Mouse (Mus musculus) myocyte (in vitro differentiated cells): ENCODE data around the gene Ucn3. TPM values are rescaled to one million over a fixed set of nuclear protein-coding genes. Genes with fewer than 3 reads are reported as not detected.

Experiments used
- H3K27me3 ChIP-seq: one replicate; pipeline ENCODE4 v1.6.1; 2011; ENCODE audit not compliant: control insufficient read depth, insufficient read depth, insufficient read length
- H3K36me3 ChIP-seq: one replicate; pipeline ENCODE4 v1.6.1; 2011; ENCODE audit not compliant: control insufficient read depth, insufficient read depth
- H3K4me2 ChIP-seq: one replicate; pipeline ENCODE4 v1.6.1; 2011; ENCODE audit warnings: low read depth, control low read depth
- H3K4me3 ChIP-seq: one replicate; pipeline ENCODE4 v1.5.1; 2011; ENCODE audit warnings: mild to moderate bottlenecking, control low read depth, moderate library complexity
- H3K79me2 ChIP-seq: one replicate; pipeline ENCODE4 v1.6.1; 2011; ENCODE audit not compliant: control insufficient read depth, insufficient read depth
- H3ac ChIP-seq: one replicate; pipeline ENCODE4 v1.6.1; 2011; ENCODE audit not compliant: control insufficient read depth, insufficient read length
- CEBPB ChIP-seq: IDR thresholded peaks from 2 replicates; pipeline ENCODE4 v1.6.1; 2011; ENCODE audit warnings: mild to moderate bottlenecking, moderate library complexity; ENCODE audit not compliant: poor library complexity, insufficient read depth, severe bottlenecking
- E2F4 ChIP-seq: IDR thresholded peaks from one replicate; pipeline ENCODE4 v1.6.1; 2011; ENCODE audit warnings: mild to moderate bottlenecking, control low read depth, moderate library complexity; ENCODE audit not compliant: insufficient read depth
- MAX ChIP-seq: IDR thresholded peaks from one replicate; pipeline ENCODE4 v1.6.1; 2011; ENCODE audit warnings: low read depth, mild to moderate bottlenecking, control low read depth
- MYOD1 ChIP-seq, 3 experiments: IDR thresholded peaks; one replicate each; pipeline ENCODE4 v1.6.1; 2011; ENCODE audit warnings: control low read depth in 2 of 3, low read depth in 2 of 3, mild to moderate bottlenecking in 2 of 3, moderate library complexity in 1 of 3; ENCODE audit not compliant: insufficient read length in 2 of 3, control insufficient read depth in 1 of 3
- MYOG ChIP-seq, 3 experiments: IDR thresholded peaks; one replicate each; pipeline ENCODE4 v1.6.1; 2011; ENCODE audit warnings: control low read depth in 2 of 3, low read depth in 2 of 3, mild to moderate bottlenecking in 2 of 3; ENCODE audit not compliant: insufficient read length in 2 of 3, control insufficient read depth in 1 of 3, insufficient read depth in 1 of 3
- POLR2A ChIP-seq: IDR thresholded peaks from one replicate; pipeline ENCODE4 v1.6.1; 2011; ENCODE audit warnings: low read depth, mild to moderate bottlenecking, control low read depth, moderate library complexity; ENCODE audit not compliant: insufficient read length
- POLR2AphosphoS2 ChIP-seq: IDR thresholded peaks from one replicate; pipeline ENCODE4 v1.6.1; 2011; ENCODE audit warnings: low read depth, control low read depth; ENCODE audit not compliant: insufficient read length
- REST ChIP-seq: IDR thresholded peaks from one replicate; pipeline ENCODE4 v1.6.1; 2011; ENCODE audit warnings: mild to moderate bottlenecking, control low read depth, moderate library complexity; ENCODE audit not compliant: insufficient read depth, insufficient read length
- SRF ChIP-seq: IDR thresholded peaks from one replicate; pipeline ENCODE4 v1.6.1; 2011; ENCODE audit warnings: low read depth; ENCODE audit not compliant: control insufficient read depth, insufficient read length
- TCF12 ChIP-seq: IDR thresholded peaks from one replicate; pipeline ENCODE4 v1.6.1; 2011; ENCODE audit warnings: mild to moderate bottlenecking, control low read depth; ENCODE audit not compliant: poor library complexity, insufficient read depth, severe bottlenecking
- TCF3 ChIP-seq: IDR thresholded peaks from one replicate; pipeline ENCODE4 v1.6.1; 2011; ENCODE audit warnings: low read depth, control low read depth; ENCODE audit not compliant: insufficient read length
- USF1 ChIP-seq: IDR thresholded peaks from one replicate; pipeline ENCODE4 v1.6.1; 2011; ENCODE audit warnings: low read depth, mild to moderate bottlenecking, control low read depth, moderate library complexity
- polyA plus RNA-seq: library from polyadenylated mRNA; unstranded; fragments of >200 nt; fragmentation: generic; extraction: Trizol; gene quantifications from one replicate; pipeline ENCODE4 v1.2.1, GENCODE M21; 2012; ENCODE audit warnings: missing spikeins

Ucn3 gene
- polyA plus RNA-seq, 1 experiment, result not detected

DNA sequence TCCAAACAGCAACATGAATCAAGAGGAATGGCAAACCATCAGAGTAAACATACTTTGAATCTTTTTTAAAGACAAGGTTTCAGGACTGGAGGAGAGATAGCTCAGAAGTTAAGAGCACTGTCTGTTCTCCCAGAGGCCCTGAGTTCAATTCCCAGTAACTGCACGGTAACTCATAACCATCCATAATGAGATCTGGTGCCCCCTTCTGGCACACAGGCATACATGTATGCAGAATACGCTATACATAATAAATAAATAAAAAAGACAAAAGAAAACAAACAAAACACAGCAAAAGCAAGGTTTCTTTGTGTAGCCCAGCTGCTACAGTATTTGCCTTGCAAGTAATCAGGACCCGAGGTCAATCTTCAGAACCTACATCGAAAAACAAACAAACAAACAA lies 4.3 kb upstream of the Ucn3 start:
- no peaks in the 10 kb centered on the region for H3K36me3 ChIP-seq
- H3K4me3 ChIP-seq, result no peak overlapping the region
- H3K79me2 ChIP-seq, result no peaks in the 10 kb centered on the region
- no peak overlapping the region for H3K4me2 ChIP-seq
- H3ac ChIP-seq, result no peak overlapping the region
- no peak for TF ChIP-seq REST
- no peak for TF ChIP-seq MYOD1 (IDR thresholded peaks at IDR 0.05; ENCODE audit: control insufficient read depth in 1 of 3, insufficient read length in 2 of 3, low read depth in 2 of 3)
- TF ChIP-seq TCF12, result no peak
- no peak for TF ChIP-seq MAX
- no peak for TF ChIP-seq POLR2A
- no peak for TF ChIP-seq TCF3
- no peak for TF ChIP-seq USF1
- TF ChIP-seq CEBPB, result no peak
- TF ChIP-seq E2F4, result no peak
- TF ChIP-seq POLR2AphosphoS2, result no peak
- no peak for TF ChIP-seq SRF
- TF ChIP-seq MYOG (IDR thresholded peaks at IDR 0.05; ENCODE audit: control insufficient read depth in 1 of 3, insufficient read depth in 1 of 3, insufficient read length in 2 of 3, low read depth in 2 of 3), result no peak
- no peaks in the 10 kb centered on the region for H3K27me3 ChIP-seq

DNA sequence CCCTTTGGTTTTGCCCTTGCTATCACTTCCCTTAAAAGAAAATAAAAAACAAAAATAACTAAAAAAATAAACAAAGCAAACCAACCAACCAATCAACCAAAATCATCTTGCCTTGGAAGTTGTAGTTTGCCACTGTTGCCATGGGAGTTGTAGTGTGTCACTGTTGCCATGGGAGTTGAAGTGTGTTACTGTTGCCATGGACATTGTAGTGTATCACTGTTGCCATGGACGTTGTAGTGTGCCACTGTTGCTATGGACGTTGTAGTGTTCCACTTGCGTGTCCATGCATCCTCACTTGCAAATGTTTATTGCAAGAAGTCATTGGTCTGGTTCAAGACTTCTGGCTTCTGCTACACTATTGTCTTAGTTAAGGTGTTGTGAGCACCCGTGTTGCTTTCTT lies 2.1 kb upstream of the Ucn3 start:
- Histone ChIP-seq H3K36me3 (no peaks in the 10 kb centered on the region), H3K79me2 (no peaks in the 10 kb centered on the region), H3K4me2 (no peak overlapping the region), H3K27me3 (peaks cover 5% of the 10 kb centered on the region), H3ac (no peak overlapping the region), H3K4me3 (no peak overlapping the region)
- TF ChIP-seq POLR2A (no peak), SRF (no peak), TCF3 (no peak), MYOD1 (IDR thresholded peaks at IDR 0.05; ENCODE audit: control insufficient read depth in 1 of 3, insufficient read length in 2 of 3, low read depth in 2 of 3) (no peak), MAX (no peak), TCF12 (no peak), E2F4 (no peak), POLR2AphosphoS2 (no peak), USF1 (no peak), MYOG (IDR thresholded peaks at IDR 0.05; ENCODE audit: control insufficient read depth in 1 of 3, insufficient read depth in 1 of 3, insufficient read length in 2 of 3, low read depth in 2 of 3) (no peak), REST (no peak), CEBPB (no peak)

DNA sequence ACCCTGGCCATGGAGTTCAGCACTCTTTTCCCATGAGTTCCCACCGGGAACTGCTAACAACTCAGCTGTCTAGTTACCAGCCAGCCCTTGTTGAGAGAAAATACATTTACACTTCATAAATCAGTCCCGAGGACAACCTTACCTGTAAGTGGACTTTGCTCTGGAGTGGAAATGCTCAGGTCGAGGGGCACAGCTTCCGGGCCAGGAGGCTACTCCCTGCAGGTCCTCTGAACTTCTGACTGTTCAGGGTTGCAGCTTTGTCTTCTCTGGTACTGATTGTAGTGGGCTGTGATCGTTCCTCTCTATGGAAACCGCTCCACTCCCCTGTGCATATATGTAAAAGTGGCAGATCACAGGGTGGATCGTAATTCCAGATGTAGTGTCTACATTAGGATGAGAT lies 450 bp downstream of the Ucn3 start:
- TF ChIP-seq TCF12, result no peak
- no peak for TF ChIP-seq POLR2A
- no peak for TF ChIP-seq E2F4
- TF ChIP-seq USF1, result no peak
- no peak for TF ChIP-seq REST
- TF ChIP-seq MAX, result no peak
- TF ChIP-seq MYOD1 (IDR thresholded peaks at IDR 0.05; ENCODE audit: control insufficient read depth in 1 of 3, insufficient read length in 2 of 3, low read depth in 2 of 3), result no peak
- TF ChIP-seq SRF, result no peak
- no peak for TF ChIP-seq POLR2AphosphoS2
- no peak for TF ChIP-seq TCF3
- TF ChIP-seq CEBPB, result no peak
- TF ChIP-seq MYOG (IDR thresholded peaks at IDR 0.05; ENCODE audit: control insufficient read depth in 1 of 3, insufficient read depth in 1 of 3, insufficient read length in 2 of 3, low read depth in 2 of 3), result no peak
- Histone ChIP-seq H3K4me2 (no peak overlapping the region), H3K27me3 (peaks cover 15% of the 10 kb centered on the region), H3K4me3 (no peak overlapping the region), H3K36me3 (no peaks in the 10 kb centered on the region), H3K79me2 (no peaks in the 10 kb centered on the region), H3ac (no peak overlapping the region)

DNA sequence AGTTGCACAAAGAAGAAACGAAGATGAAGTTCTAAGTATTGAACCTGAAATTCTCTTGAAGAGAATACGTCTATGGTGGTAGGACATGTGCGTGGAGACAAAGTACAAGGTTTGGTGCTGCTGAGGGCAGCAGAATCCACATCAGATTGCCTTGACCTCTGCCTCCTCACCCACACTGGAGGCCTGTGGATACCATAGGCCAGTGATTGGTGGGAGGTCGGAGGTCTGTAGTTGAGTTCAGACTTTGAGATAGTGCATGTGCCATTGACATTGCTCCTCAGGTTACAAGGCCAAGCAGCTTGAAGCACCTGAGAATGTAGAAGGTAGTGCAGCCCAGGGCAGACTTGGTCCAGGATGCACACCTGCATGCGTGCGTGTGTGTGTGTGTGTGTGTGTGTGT lies 19.1 kb downstream of the Ucn3 start:
- no peak overlapping the region for H3ac ChIP-seq
- H3K4me3 ChIP-seq, result no peak overlapping the region
- H3K27me3 ChIP-seq, result peaks cover 7% of the 10 kb centered on the region
- H3K36me3 ChIP-seq, result no peaks in the 10 kb centered on the region
- H3K4me2 ChIP-seq, result no peak overlapping the region
- H3K79me2 ChIP-seq, result no peaks in the 10 kb centered on the region
- no peak for TF ChIP-seq TCF3
- no peak for TF ChIP-seq POLR2A
- TF ChIP-seq POLR2AphosphoS2, result no peak
- TF ChIP-seq E2F4, result no peak
- TF ChIP-seq SRF, result no peak
- no peak for TF ChIP-seq REST
- TF ChIP-seq MAX, result no peak
- no peak for TF ChIP-seq MYOG (IDR thresholded peaks at IDR 0.05; ENCODE audit: control insufficient read depth in 1 of 3, insufficient read depth in 1 of 3, insufficient read length in 2 of 3, low read depth in 2 of 3)
- TF ChIP-seq TCF12, result no peak

DNA sequence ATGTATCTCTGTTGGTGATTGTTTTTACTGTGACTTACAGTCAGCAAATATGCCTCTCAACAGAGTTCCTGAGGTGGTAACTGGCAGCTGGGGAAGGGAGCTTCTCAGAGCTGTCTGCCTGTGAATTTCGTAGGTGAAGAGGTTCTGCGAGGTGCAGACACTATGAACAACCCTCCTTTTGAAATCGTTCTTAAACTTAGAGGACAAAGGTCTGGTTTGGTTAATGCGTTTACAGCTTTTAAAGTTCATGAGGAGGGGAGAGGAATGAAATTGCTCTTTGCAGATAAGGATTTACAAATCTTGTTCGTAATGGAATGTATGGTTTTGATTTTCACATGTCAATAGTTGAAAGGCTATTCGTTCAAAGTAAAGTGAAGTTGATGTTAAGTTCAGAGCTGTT lies 19.5 kb downstream of the Ucn3 start:
- Histone ChIP-seq H3K79me2 (no peaks in the 10 kb centered on the region), H3ac (no peak overlapping the region), H3K36me3 (no peaks in the 10 kb centered on the region), H3K27me3 (peaks cover 7% of the 10 kb centered on the region), H3K4me3 (no peak overlapping the region), H3K4me2 (no peak overlapping the region)
- TF ChIP-seq E2F4, result no peak
